Mouse (Mus musculus): ENCODE results near the gene Erh.

Erh gene

GRCm38 (mm10) chr12:80615371-80616257 lies 28.5 kb downstream of the Erh start:
- DNase-seq = no peak

GRCm38 (mm10) chr12:80612113-80612791 lies 31.9 kb downstream of the Erh start:
- DNase-seq = no peak

GRCm38 (mm10) chr12:80609928-80610327 lies 34.2 kb downstream of the Erh start:
- DNase-seq = peak; percentile 92

- DNase-seq = no peak
Measured at GRCm38 (mm10) chr12:80608576-80608975, 35.6 kb downstream of the Erh start.

GRCm38 (mm10) chr12:80604218-80604617 lies 39.9 kb downstream of the Erh start:
- no peak for DNase-seq

GRCm38 (mm10) chr12:80603566-80603965 lies 40.6 kb downstream of the Erh start:
- DNase-seq = peak; percentile 95

GRCm38 (mm10) chr12:80602432-80602831 lies 41.7 kb downstream of the Erh start:
- DNase-seq = no peak

- no peak for DNase-seq
Measured at GRCm38 (mm10) chr12:80601597-80602269, 42.4 kb downstream of the Erh start.

- peak; percentile 96 for DNase-seq
Measured at GRCm38 (mm10) chr12:80598756-80599155, 45.4 kb downstream of the Erh start.

- no peak for DNase-seq
Measured at GRCm38 (mm10) chr12:80598236-80598635, 45.9 kb downstream of the Erh start.

- DNase-seq = no peak
Measured at GRCm38 (mm10) chr12:80595968-80596367, 48.2 kb downstream of the Erh start.

- no peak for DNase-seq
Measured at GRCm38 (mm10) chr12:80595566-80595965, 48.6 kb downstream of the Erh start.

- DNase-seq = no peak
Measured at GRCm38 (mm10) chr12:80594781-80595180, 49.4 kb downstream of the Erh start.

GRCm38 (mm10) chr12:80594141-80594540 lies 50.0 kb downstream of the Erh start:
- no peak for DNase-seq

GRCm38 (mm10) chr12:80584973-80585372 lies 59.2 kb downstream of the Erh start:
- no peak for DNase-seq
